Mouse (Mus musculus) brown adipose tissue, adult 24 weeks (tissue): ENCODE results near the gene Cdc42ep2. TPM values are rescaled to one million over a fixed set of nuclear protein-coding genes. Genes with fewer than 3 reads are reported as not detected.

ENCODE experiments used
- H3K27ac ChIP-seq: fragments of 200-500 bp; replicated peaks from 2 replicates; pipeline ENCODE4 v1.5.1; 2012; ENCODE audit warnings: low read depth, mild to moderate bottlenecking, low read length
- H3K4me1 ChIP-seq: fragments of 200-500 bp; 2 replicates; pipeline ENCODE4 v1.6.1; 2012; ENCODE audit warnings: low read length, mixed read lengths; ENCODE audit not compliant: control insufficient read depth, insufficient read depth, insufficient read length
- H3K4me3 ChIP-seq: fragments of 200-500 bp; 2 replicates; pipeline ENCODE4 v1.5.1; 2012; ENCODE audit warnings: low read depth, mild to moderate bottlenecking, low read length, moderate library complexity; ENCODE audit not compliant: insufficient read depth
- polyA plus RNA-seq: library from polyadenylated mRNA; stranded (reverse); fragments of >200 nt; gene quantifications from 2 replicates; pipeline ENCODE4 v1.2.4, GENCODE M21; 2012; ENCODE audit not compliant: missing spikeins, insufficient read depth, insufficient read length

The Cdc42ep2 gene
- polyA plus RNA-seq, 1 experiment = 4.0 TPM

DNA sequence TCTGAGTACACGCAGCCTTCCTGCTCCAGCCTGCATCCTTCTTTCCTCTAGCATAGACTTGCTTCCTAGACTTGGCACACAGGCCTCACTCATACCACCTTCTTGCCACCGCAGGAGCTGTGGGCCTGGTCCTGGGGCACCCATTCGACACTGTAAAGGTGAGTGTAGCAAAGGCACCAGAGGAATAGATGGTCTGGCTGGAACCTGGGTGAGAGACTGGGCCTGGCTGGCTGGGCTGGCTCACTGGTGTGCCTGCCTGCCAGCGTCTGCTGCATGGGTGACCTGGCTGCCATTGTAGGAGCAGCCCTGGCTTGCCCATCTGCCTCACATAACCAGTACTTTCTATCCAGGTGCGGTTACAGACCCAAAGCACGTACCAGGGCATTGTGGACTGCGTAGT is 44.9 kb downstream of the Cdc42ep2 start:
- Histone ChIP-seq H3K27ac (no peak overlapping the region), H3K4me3 (no peak overlapping the region), H3K4me1 (peaks cover 6% of the 10 kb centered on the region)

DNA sequence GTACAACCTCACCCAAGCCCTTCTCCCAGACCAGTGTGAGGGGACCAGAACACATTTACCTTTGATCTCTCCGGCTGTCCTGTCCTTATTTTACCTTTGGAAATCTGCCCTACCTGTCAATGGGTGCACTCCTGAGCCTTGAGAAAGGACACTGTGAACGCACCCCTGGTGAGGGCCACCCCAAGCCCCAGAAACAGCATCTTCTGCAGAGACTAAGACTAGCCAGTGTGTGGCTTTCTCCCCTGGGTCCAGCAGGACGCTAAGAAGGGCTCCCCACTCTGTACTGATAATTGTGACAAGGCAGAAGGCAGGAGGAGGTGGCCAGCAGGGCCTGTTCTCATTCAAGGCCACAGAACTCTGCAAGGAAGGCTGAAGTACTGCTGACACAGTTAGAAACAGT is 45.7 kb downstream of the Cdc42ep2 start:
- no peak overlapping the region; the same call in 1 of the 2 replicates for H3K4me3 ChIP-seq
- no peak overlapping the region for H3K27ac ChIP-seq
- H3K4me1 ChIP-seq = peaks cover 8% of the 10 kb centered on the region

GRCm38 (mm10) chr19:5878362-5878722 is 46.3 kb downstream of the Cdc42ep2 start:
- Histone ChIP-seq H3K27ac (peak overlapping the region; percentile 92; the same call in 1 of the 2 replicates), H3K4me3 (peak overlapping the region; percentile 55), H3K4me1 (peaks cover 8% of the 10 kb centered on the region)

DNA sequence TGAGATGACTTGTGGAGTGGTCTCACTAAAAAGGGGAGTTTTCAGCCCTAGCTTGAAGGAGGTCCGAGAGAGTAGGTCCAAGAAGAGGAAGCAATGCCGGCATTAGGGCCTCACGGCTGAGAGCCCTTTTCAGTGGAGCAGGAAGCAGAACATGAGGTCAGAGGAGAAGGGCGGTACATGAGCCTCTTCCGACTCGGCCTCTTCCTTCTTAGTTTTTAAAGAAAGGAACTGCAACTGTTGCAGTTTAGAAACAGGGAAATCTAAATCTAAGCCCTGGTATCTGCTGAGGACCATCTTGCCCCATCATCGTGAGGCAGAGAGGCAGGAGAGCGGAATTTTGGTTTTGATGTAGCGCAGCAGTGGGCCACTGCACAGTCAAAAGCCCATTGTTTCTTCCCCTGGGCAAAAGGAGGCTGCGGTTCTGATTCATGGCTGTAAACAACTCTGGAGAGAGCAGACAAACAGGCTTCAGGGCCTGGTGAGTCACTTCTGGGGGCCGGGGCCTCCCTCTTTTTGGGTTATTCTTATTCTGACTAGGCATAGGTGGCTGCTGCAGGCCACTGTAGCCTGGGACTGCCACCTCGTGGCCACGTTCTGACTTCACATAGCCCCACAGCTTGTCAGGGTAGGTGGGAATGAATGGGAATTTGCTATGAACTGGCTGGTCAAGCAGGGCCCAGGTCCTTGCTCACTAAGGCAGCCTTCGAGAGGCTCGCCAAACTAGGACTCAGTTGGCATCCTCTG is 46.8 kb downstream of the Cdc42ep2 start, which contains the start of gene Slc25a45:
Slc25a45 (plus strand) TSS at position 191 of the 744 bp plus-strand sequence.
- Histone ChIP-seq H3K27ac (peak within 1 kb of the TSS; percentile 92), H3K4me3 (peak within 1 kb of the TSS; percentile 55), H3K4me1 (peaks cover 11% of the 10 kb centered on the region)

DNA sequence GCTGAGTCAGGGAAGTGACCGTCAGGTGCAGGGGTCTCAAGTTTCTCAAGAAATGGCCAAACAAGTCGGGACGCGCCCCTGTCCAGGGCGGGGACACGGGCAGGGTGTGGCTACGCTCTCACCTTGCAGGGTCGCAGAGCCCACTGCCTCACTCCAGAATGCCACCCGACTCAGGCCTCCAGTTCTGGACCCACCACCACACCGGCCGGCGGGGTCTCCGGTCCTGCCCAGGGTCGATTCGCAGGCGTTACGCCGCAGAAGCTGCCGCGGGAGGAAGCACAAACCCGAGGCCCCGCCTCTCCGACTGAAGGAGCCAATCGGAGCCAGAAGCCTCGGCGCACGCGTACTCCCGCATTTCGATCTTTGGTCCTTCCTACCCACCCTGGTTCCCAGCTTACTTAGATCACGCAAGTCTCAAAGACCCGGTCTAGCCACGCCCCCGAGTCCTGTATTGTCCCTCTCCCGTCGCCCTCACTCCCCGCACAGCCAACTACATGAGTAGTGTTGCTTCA is 49.6 kb downstream of the Cdc42ep2 start, which contains the start of gene Frmd8:
Frmd8 (minus strand) TSS at position 306 of the 512 bp plus-strand sequence.
- Histone ChIP-seq H3K27ac (peak within 1 kb of the TSS; percentile 78), H3K4me1 (peaks cover 13% of the 10 kb centered on the region), H3K4me3 (peak within 1 kb of the TSS; percentile 99)

GRCm38 (mm10) chr19:5874391-5874968 is 50.1 kb downstream of the Cdc42ep2 start:
- peaks cover 13% of the 10 kb centered on the region for H3K4me1 ChIP-seq
- H3K27ac ChIP-seq = peak overlapping the region; percentile 78
- peak overlapping the region; percentile 99 for H3K4me3 ChIP-seq

GRCm38 (mm10) chr19:5872931-5873556 is 51.6 kb downstream of the Cdc42ep2 start:
- Histone ChIP-seq H3K4me1 (peaks cover 13% of the 10 kb centered on the region), H3K4me3 (peak overlapping the region; percentile 7; the same call in 1 of the 2 replicates), H3K27ac (no peak overlapping the region)

- peak overlapping the region; percentile 7; the same call in 1 of the 2 replicates for H3K4me3 ChIP-seq
- H3K27ac ChIP-seq = no peak overlapping the region
- H3K4me1 ChIP-seq = peaks cover 13% of the 10 kb centered on the region
Observed at GRCm38 (mm10) chr19:5872528-5872927, 52.1 kb downstream of the Cdc42ep2 start.

DNA sequence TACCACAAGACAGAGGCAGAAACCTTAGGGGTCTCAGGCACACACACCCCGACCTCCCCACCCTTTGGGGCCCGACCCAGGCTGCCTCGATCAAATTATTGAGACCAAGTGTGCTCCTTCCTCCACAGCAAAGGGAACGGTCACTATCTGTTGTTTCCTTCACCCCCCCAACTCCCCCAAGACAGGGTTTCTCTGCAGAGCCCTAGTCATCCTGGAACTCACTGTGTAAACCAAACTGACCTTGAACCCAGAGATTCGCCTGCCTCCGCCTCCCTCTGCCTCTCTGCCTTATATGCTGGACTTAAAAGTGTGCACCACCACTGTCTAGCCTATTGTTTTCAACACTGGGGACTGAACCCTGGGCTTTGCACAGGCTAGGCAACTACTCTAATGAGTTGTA is 52.9 kb downstream of the Cdc42ep2 start:
- no peak overlapping the region for H3K4me3 ChIP-seq
- peak overlapping the region; percentile 50; the same call in 1 of the 2 replicates for H3K27ac ChIP-seq
- H3K4me1 ChIP-seq = peaks cover 10% of the 10 kb centered on the region

- Histone ChIP-seq H3K27ac (peak overlapping the region; percentile 50; the same call in 1 of the 2 replicates), H3K4me3 (no peak overlapping the region), H3K4me1 (peaks cover 10% of the 10 kb centered on the region)
Observed at GRCm38 (mm10) chr19:5871273-5871672, 53.3 kb downstream of the Cdc42ep2 start.

DNA sequence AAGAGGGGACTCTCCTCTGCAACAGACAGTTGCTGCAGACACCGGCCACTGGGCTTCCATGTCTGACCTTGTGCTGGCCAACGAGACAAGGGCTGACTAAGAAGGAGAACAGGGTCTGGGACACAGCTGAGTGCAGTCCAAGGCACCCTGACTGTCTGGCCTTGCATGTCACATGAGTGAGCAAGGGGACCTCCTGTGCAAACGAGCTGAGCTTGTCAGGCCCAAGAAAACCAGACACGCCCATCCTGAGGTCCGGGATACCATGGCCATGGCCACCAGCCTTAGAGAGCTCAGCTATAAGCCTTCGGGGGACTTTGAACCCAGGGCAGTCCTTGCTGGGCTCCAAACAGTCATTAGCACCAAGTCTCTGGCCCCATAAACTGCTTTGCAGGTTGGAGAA is 56.5 kb downstream of the Cdc42ep2 start:
- H3K4me1 ChIP-seq = peaks cover 5% of the 10 kb centered on the region; the same call in 1 of the 2 replicates
- no peak overlapping the region for H3K4me3 ChIP-seq
- no peak overlapping the region for H3K27ac ChIP-seq

Other genes starting within 250 kb of the Cdc42ep2 start
- gene Map3k11, start 236.1 kb downstream of the Cdc42ep2 start, polyA plus RNA-seq = 14.9 and 24.5 TPM in 2 replicates
- gene Pcnx3, start 235.9 kb downstream of the Cdc42ep2 start, polyA plus RNA-seq = 19.6 and 26.2 TPM in 2 replicates
- gene Kcnk7, start 220.4 kb downstream of the Cdc42ep2 start, polyA plus RNA-seq = not detected in 2 replicates
- 45.3 and 47.1 TPM in 2 replicates for gene Ehbp1l1, start 198.5 kb downstream of the Cdc42ep2 start, polyA plus RNA-seq
- gene Fam89b, start 195.2 kb downstream of the Cdc42ep2 start, polyA plus RNA-seq = 55.7 and 58.4 TPM in 2 replicates
- 59.4 and 101 TPM in 2 replicates for gene Ltbp3, start 183.9 kb downstream of the Cdc42ep2 start, polyA plus RNA-seq
- 49.2 and 54.3 TPM in 2 replicates for gene Scyl1, start 153.4 kb downstream of the Cdc42ep2 start, polyA plus RNA-seq
- 6.6 and 7.0 TPM in 2 replicates for gene Frmd8, start 49.5 kb downstream of the Cdc42ep2 start, polyA plus RNA-seq
- gene Slc25a45, start 47.0 kb downstream of the Cdc42ep2 start, polyA plus RNA-seq = 2.3 and 2.4 TPM in 2 replicates
- not detected in 2 replicates for gene Tigd3, start 30.7 kb downstream of the Cdc42ep2 start, polyA plus RNA-seq
- gene Dpf2, start 11.8 kb downstream of the Cdc42ep2 start, polyA plus RNA-seq = 22.6 and 36.6 TPM in 2 replicates
- gene Pola2, start 39.4 kb upstream of the Cdc42ep2 start, polyA plus RNA-seq = 6.5 and 7.0 TPM in 2 replicates
- not detected in 2 replicates for gene Slc22a20, start 61.3 kb upstream of the Cdc42ep2 start, polyA plus RNA-seq
- 14.2 and 15.9 TPM in 2 replicates for gene Capn1, start 91.1 kb upstream of the Cdc42ep2 start, polyA plus RNA-seq
- gene Syvn1, start 121.8 kb upstream of the Cdc42ep2 start, polyA plus RNA-seq = 14.8 and 17.4 TPM in 2 replicates
- 53.6 and 56.4 TPM in 2 replicates for gene Mrpl49, start 133.0 kb upstream of the Cdc42ep2 start, polyA plus RNA-seq
- gene Fau, start 133.0 kb upstream of the Cdc42ep2 start, polyA plus RNA-seq = 701 and 753 TPM in 2 replicates
- gene Znhit2, start 136.4 kb upstream of the Cdc42ep2 start, polyA plus RNA-seq = 9.8 and 11.3 TPM in 2 replicates
- gene Tm7sf2, start 143.6 kb upstream of the Cdc42ep2 start, polyA plus RNA-seq = 7.3 and 15.5 TPM in 2 replicates
- gene Vps51, start 152.4 kb upstream of the Cdc42ep2 start, polyA plus RNA-seq = 25.0 and 25.8 TPM in 2 replicates
- not detected in 2 replicates for gene Tmem262, start 155.2 kb upstream of the Cdc42ep2 start, polyA plus RNA-seq
- gene Gm28374, start 157.4 kb upstream of the Cdc42ep2 start, polyA plus RNA-seq = not detected in 2 replicates
- gene Zfpl1, start 160.1 kb upstream of the Cdc42ep2 start, polyA plus RNA-seq = 14.0 and 20.5 TPM in 2 replicates
- gene Cdca5, start 160.2 kb upstream of the Cdc42ep2 start, polyA plus RNA-seq = not detected in 2 replicates
- gene AC131692.1, start 169.6 kb upstream of the Cdc42ep2 start, polyA plus RNA-seq = not detected in 2 replicates
- not detected in 2 replicates for gene Naaladl1, start 181.0 kb upstream of the Cdc42ep2 start, polyA plus RNA-seq
- gene Sac3d1, start 193.8 kb upstream of the Cdc42ep2 start, polyA plus RNA-seq = 5.7 and 6.8 TPM in 2 replicates
- gene Snx15, start 203.5 kb upstream of the Cdc42ep2 start, polyA plus RNA-seq = 13.3 and 13.6 TPM in 2 replicates
- 1.2 TPM in 1 of 2 replicates, not detected in the other for gene Batf2, start 216.2 kb upstream of the Cdc42ep2 start, polyA plus RNA-seq
- gene Arl2, start 216.7 kb upstream of the Cdc42ep2 start, polyA plus RNA-seq = 45.8 and 62.3 TPM in 2 replicates